Mouse (Mus musculus) heart, embryonic 14.5 days (tissue): Measurements from ENCODE around the gene Trak1. TPM values are rescaled to one million over a fixed set of nuclear protein-coding genes. Genes with fewer than 3 reads are reported as not detected.
"Not testable (repeated sequence)": the region's sequence is repeated elsewhere in the genome, so short reads cannot be mapped to it uniquely, and the experiment has no call there.

ENCODE experiments used
- ATAC-seq: fragments of 200-750 bp; cut with Nextera tagmentation; 2 replicates; pipeline ENCODE4 v1.8.0; 2017; ENCODE audit warnings: low read depth, moderate TSS enrichment; ENCODE audit not compliant: insufficient number of reproducible peaks, insufficient read depth, low FRiP score
- H3K27ac ChIP-seq, 2 experiments: fragments of 200-500 bp in 1 of 2; fragments of 300-500 bp in 1 of 2; sonication (generic) in 1 of 2; replicated peaks in 1 of 2; 2 replicates each; pipeline ENCODE4 v1.5.1; 2012 to 2014; ENCODE audit warnings: low read depth in 2 of 2, low read length in 2 of 2, control low read depth in 1 of 2, mild to moderate bottlenecking in 1 of 2, mixed read lengths in 1 of 2; ENCODE audit not compliant: control insufficient read depth in 1 of 2, insufficient read depth in 1 of 2
- H3K27me3 ChIP-seq: fragments of 300-500 bp; sonication (generic); 2 replicates; pipeline ENCODE4 v1.6.1; 2014; ENCODE audit warnings: mild to moderate bottlenecking, low read length, control low read depth; ENCODE audit not compliant: control insufficient read depth, insufficient read depth
- H3K36me3 ChIP-seq: fragments of 300-500 bp; sonication (generic); 2 replicates; pipeline ENCODE4 v1.6.1; 2014; ENCODE audit warnings: mild to moderate bottlenecking, control low read depth, low read length, mixed read lengths; ENCODE audit not compliant: control insufficient read depth, insufficient read depth
- H3K4me1 ChIP-seq, 2 experiments: fragments of 200-500 bp in 1 of 2; fragments of 300-500 bp in 1 of 2; sonication (generic) in 1 of 2; 2 replicates each; pipeline ENCODE4 v1.6.1; 2012 to 2014; ENCODE audit warnings: low read length in 2 of 2, control low read depth in 1 of 2, mixed read lengths in 1 of 2; ENCODE audit not compliant: control insufficient read depth in 2 of 2, insufficient read depth in 2 of 2
- H3K4me2 ChIP-seq: fragments of 300-500 bp; sonication (generic); 2 replicates; pipeline ENCODE4 v1.6.1; 2014; ENCODE audit warnings: mild to moderate bottlenecking, low read length
- H3K4me3 ChIP-seq, 2 experiments: fragments of 200-500 bp in 1 of 2; fragments of 300-500 bp in 1 of 2; sonication (generic) in 1 of 2; 2 replicates each; pipeline ENCODE4 v1.5.1; 2012 to 2014; ENCODE audit warnings: low read length in 2 of 2, mild to moderate bottlenecking in 2 of 2, control low read depth in 1 of 2, low read depth in 1 of 2, moderate library complexity in 1 of 2; ENCODE audit not compliant: control insufficient read depth in 1 of 2, insufficient read depth in 1 of 2
- H3K9ac ChIP-seq: fragments of 300-500 bp; sonication (generic); 2 replicates; pipeline ENCODE4 v1.6.1; 2014; ENCODE audit warnings: mild to moderate bottlenecking, low read length
- H3K9me3 ChIP-seq: fragments of 300-500 bp; sonication (generic); 2 replicates; pipeline ENCODE4 v1.6.1; 2016; ENCODE audit warnings: low read length, control low read depth; ENCODE audit not compliant: control insufficient read depth
- WGBS: fragments of 180-500 bp; shearing (Covaris S2); extraction: QIAGEN DNeasy Blood & Tissue Kit; methylation state at CpG from one replicate; pipeline ENCODE4 v1.1.7; 2014; 5-methylcytosine and 5-hydroxymethylcytosine counted together
- polyA plus RNA-seq: library from polyadenylated mRNA; unstranded; fragments of >200 nt; fragmentation: Nextera tagmentation; extraction: Ambion mirVana; gene quantifications from 2 replicates; pipeline ENCODE4 v1.2.1, GENCODE M21; 2014

Trak1 gene
- polyA plus RNA-seq, 1 experiment from 2014 or later: 41.3 TPM

- H3K4me3 ChIP-seq: no peak overlapping the region
- H3K4me1 ChIP-seq: peaks cover 0 to 6% of the 10 kb centered on the region in 2 experiments; a peak in 2 of 4 replicates
- no peaks in the 10 kb centered on the region for H3K9me3 ChIP-seq
- WGBS: 80% methylated on average over 1 of the region's 1 CpGs
- H3K36me3 ChIP-seq: peaks cover 61% of the 10 kb centered on the region
- no peak overlapping the region for H3K27ac ChIP-seq
- H3K4me2 ChIP-seq: no peak overlapping the region
- H3K27me3 ChIP-seq: no peaks in the 10 kb centered on the region
- no peak overlapping the region for H3K9ac ChIP-seq
- ATAC-seq: no peak
Measured at GRCm38 (mm10) chr9:121442145-121442544, 144.8 kb downstream of the Trak1 start.

DNA sequence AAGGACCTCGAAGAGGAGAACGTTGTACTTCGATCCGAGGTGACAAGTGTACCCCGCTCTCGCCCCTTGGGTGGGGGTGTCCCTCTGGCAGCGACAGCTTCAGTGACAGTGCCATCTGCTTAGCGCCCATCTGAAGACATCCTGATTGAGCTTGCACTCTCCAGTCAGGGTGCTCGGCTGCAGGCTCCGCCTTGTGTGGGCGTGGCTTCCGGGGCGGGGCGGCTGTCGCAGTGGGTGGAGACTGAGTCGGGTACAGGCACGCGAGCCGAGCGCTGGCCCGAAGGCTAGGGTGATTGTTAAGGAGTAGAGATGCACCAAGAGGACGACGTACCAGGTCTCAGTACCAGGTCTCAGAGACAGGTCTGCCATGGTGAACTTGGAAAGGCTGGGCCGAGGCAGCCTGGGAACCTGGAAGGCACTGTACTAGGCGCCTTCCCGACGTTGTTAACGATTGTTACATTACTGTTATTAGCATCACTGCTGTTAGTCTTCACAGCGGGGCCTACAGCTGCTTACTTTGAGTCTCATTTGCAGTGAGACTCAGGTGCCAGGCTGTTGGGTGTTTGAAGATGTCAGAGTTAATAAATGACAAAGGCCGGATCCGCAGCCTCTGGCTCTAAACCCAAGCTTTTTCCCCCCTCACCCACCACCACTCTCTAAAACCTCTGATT is 146.5 kb downstream of the Trak1 start:
- Histone ChIP-seq H3K27ac (no peak overlapping the region), H3K36me3 (peaks cover 78% of the 10 kb centered on the region), H3K4me2 (no peak overlapping the region), H3K9ac (no peak overlapping the region), H3K4me1 (0 out of 4 replicates have a peak, but pooled peaks cover 0 to 4% of the 10 kb centered on the region in 2 experiments), H3K9me3 (no peaks in the 10 kb centered on the region), H3K27me3 (no peaks in the 10 kb centered on the region), H3K4me3 (no peak overlapping the region)
- ATAC-seq: no peak
- 77% methylated on average over 31 of the region's 31 CpGs for WGBS

GRCm38 (mm10) chr9:121444367-121444707 is 147.0 kb downstream of the Trak1 start:
- WGBS: 74% methylated on average over 3 of the region's 3 CpGs
- Histone ChIP-seq H3K4me1 (0 out of 4 replicates have a peak, but pooled peaks cover 0 to 4% of the 10 kb centered on the region in 2 experiments), H3K4me3 (no peak overlapping the region), H3K27me3 (no peaks in the 10 kb centered on the region), H3K27ac (no peak overlapping the region), H3K36me3 (peaks cover 83% of the 10 kb centered on the region), H3K9me3 (no peaks in the 10 kb centered on the region), H3K9ac (no peak overlapping the region), H3K4me2 (no peak overlapping the region)
- no peak for ATAC-seq

DNA sequence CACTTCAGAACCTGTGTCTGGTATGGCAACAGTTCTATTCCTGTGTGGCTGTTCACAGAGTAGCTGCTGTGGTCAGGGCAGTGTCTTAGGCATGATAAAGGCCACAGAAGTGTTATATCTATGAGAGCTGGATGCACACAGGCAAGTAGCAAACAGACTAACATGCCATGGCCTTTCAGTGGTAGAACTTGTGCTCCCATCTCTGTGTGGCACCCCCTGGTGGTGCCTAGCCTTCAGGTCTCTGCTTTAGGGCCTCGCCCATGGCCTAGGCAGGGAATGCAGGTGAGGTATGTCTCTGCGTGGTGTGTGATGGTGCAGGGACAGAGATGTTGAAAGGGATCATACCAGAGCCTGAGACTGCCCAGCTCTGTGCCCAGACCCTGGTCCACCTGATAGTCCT is 148.1 kb downstream of the Trak1 start:
- WGBS: 75% methylated on average over 2 of the region's 2 CpGs
- Histone ChIP-seq H3K9ac (no peak overlapping the region), H3K36me3 (peaks cover 92% of the 10 kb centered on the region), H3K27ac (no peak overlapping the region), H3K4me2 (no peak overlapping the region), H3K9me3 (no peaks in the 10 kb centered on the region), H3K4me1 (0 out of 4 replicates have a peak, but pooled peaks cover 0 to 4% of the 10 kb centered on the region in 2 experiments), H3K4me3 (no peak overlapping the region), H3K27me3 (no peaks in the 10 kb centered on the region)
- no peak for ATAC-seq

DNA sequence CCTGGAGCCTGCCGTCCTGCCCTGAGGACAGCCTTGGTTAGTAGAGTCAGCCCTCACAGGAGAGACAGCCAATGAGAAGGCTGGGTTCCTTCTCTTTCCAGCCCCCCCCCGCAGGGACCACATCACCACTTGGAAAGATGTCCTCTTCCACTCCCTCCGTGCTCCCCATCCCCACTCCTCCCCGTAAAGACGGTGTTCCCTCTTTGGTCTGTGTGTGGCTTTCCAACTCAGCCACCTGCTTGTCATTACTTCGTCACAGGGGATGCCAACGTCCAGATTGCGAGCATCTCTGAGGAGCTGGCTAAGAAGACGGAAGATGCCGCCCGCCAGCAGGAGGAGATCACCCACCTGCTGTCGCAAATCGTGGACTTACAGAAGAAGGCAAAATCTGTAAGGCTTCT is 149.1 kb downstream of the Trak1 start:
- no peak overlapping the region for H3K4me2 ChIP-seq
- no peaks in the 10 kb centered on the region for H3K9me3 ChIP-seq
- 0 out of 4 replicates have a peak, but pooled peaks cover 0 to 4% of the 10 kb centered on the region in 2 experiments for H3K4me1 ChIP-seq
- no peak overlapping the region for H3K27ac ChIP-seq
- H3K36me3 ChIP-seq: peaks cover 94% of the 10 kb centered on the region
- no peak for ATAC-seq
- H3K9ac ChIP-seq: no peak overlapping the region
- 90% methylated on average over 13 of the region's 13 CpGs for WGBS
- no peaks in the 10 kb centered on the region for H3K27me3 ChIP-seq
- no peak overlapping the region for H3K4me3 ChIP-seq

DNA sequence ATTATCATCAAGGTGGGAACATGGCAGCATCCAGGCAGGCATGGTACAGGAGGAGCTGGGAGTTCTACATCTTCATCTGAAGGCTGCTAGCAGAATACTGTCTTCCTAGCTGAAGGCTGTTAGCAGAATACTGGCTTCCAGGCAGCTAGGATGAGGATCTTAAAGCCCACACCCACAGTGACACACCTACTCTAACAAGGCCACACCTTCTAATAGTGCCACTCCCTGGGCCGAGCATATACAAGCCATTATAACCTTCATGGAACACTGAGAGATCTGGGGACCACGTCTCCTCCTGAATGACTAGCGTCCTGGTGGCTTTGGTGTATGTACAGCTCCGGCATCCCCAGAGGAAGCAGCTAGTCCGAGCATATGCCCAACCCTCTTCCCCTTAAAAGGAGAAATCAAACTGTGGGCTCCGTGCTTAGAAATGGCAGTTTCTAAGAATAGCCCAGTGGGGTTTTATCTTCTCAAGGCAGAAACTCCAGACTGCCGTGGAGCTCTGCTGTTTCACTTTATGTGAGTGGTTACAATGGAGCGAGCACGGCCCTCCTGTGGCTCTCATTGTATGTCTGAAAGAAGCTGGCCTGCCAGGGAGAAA is 155.1 kb downstream of the Trak1 start:
- H3K36me3 ChIP-seq: peaks cover 95% of the 10 kb centered on the region
- not testable (repeated sequence) for H3K4me3 ChIP-seq, H3K9me3 ChIP-seq, H3K4me1 ChIP-seq, ATAC-seq, H3K9ac ChIP-seq, H3K4me2 ChIP-seq, H3K27me3 ChIP-seq
- peak overlapping the region; percentile 7 to 59; a peak in 2 of 4 replicates for H3K27ac ChIP-seq
- 30% methylated on average over 9 of the region's 9 CpGs for WGBS

GRCm38 (mm10) chr9:121454891-121455290 is 157.6 kb downstream of the Trak1 start:
- Histone ChIP-seq H3K4me2 (no peak overlapping the region), H3K9me3 (no peaks in the 10 kb centered on the region), H3K4me1 (peaks cover 7 to 8% of the 10 kb centered on the region in 2 experiments; a peak in 3 of 4 replicates), H3K27me3 (no peaks in the 10 kb centered on the region), H3K4me3 (no peak overlapping the region), H3K9ac (no peak overlapping the region), H3K27ac (no peak overlapping the region), H3K36me3 (peaks cover 89% of the 10 kb centered on the region)
- 91% methylated on average over 3 of the region's 3 CpGs for WGBS
- no peak for ATAC-seq
